Mouse (Mus musculus) 3134 (cell line): ENCODE results near the gene Dctn3.

Experiments used
- DNase-seq: peaks from one replicate; pipeline ENCODE4 v3.0.0-alpha.2; 2011; ENCODE audit warnings: low spot score; ENCODE audit not compliant: insufficient read length; ENCODE audit errors: extremely low read depth

Dctn3 gene

GRCm38 (mm10) chr4:41676248-41677005 is 46.5 kb downstream of the Dctn3 start:
- no peak for DNase-seq

- DNase-seq, result no peak
Observed at GRCm38 (mm10) chr4:41673186-41673585, 49.8 kb downstream of the Dctn3 start.

- no peak for DNase-seq
Observed at GRCm38 (mm10) chr4:41672522-41672963, 50.4 kb downstream of the Dctn3 start.

- DNase-seq, result no peak
Observed at GRCm38 (mm10) chr4:41671963-41672480, 50.9 kb downstream of the Dctn3 start.

GRCm38 (mm10) chr4:41671500-41671899 is 51.5 kb downstream of the Dctn3 start:
- no peak for DNase-seq

GRCm38 (mm10) chr4:41670836-41671235 is 52.1 kb downstream of the Dctn3 start:
- DNase-seq, result no peak

GRCm38 (mm10) chr4:41666646-41667045 is 56.3 kb downstream of the Dctn3 start:
- DNase-seq, result no peak

- no peak for DNase-seq
Observed at GRCm38 (mm10) chr4:41665009-41665675, 57.8 kb downstream of the Dctn3 start.
